Mouse (Mus musculus) heart, embryonic 11.5 days (tissue): ENCODE measurements around the gene Gm4792. TPM values are rescaled to one million over a fixed set of nuclear protein-coding genes. Genes with fewer than 3 reads are reported as not detected.

Source experiments
- ATAC-seq: fragments of 200-750 bp; cut with Nextera tagmentation; replicated peaks from 2 replicates; pipeline ENCODE4 v1.8.0; 2017; ENCODE audit warnings: moderate library complexity; ENCODE audit not compliant: insufficient number of reproducible peaks, low FRiP score, low TSS enrichment
- H3K27ac ChIP-seq: fragments of 300-500 bp; sonication (generic); 2 replicates; pipeline ENCODE4 v1.5.1; 2014; ENCODE audit warnings: mild to moderate bottlenecking, low read depth, low read length
- H3K27me3 ChIP-seq: fragments of 300-500 bp; sonication (generic); 2 replicates; pipeline ENCODE4 v1.6.1; 2014; ENCODE audit warnings: mild to moderate bottlenecking, low read length, mixed read lengths; ENCODE audit not compliant: control insufficient read depth, insufficient read depth
- H3K36me3 ChIP-seq: fragments of 300-500 bp; sonication (generic); 2 replicates; pipeline ENCODE4 v1.6.1; 2014; ENCODE audit warnings: mild to moderate bottlenecking, low read length, moderate library complexity, mixed read lengths; ENCODE audit not compliant: control insufficient read depth, insufficient read depth
- H3K4me1 ChIP-seq: fragments of 300-500 bp; sonication (generic); 2 replicates; pipeline ENCODE4 v1.6.1; 2014; ENCODE audit warnings: low read length; ENCODE audit not compliant: control insufficient read depth, insufficient read depth
- H3K4me2 ChIP-seq: fragments of 300-500 bp; sonication (generic); 2 replicates; pipeline ENCODE4 v1.6.1; 2014; ENCODE audit warnings: mild to moderate bottlenecking, moderate library complexity
- H3K4me3 ChIP-seq: fragments of 300-500 bp; sonication (generic); 2 replicates; pipeline ENCODE4 v1.5.1; 2014; ENCODE audit warnings: low read depth, low read length
- H3K9ac ChIP-seq: fragments of 300-500 bp; sonication (generic); 2 replicates; pipeline ENCODE4 v1.6.1; 2014; ENCODE audit warnings: mild to moderate bottlenecking, low read depth, low read length, moderate library complexity
- H3K9me3 ChIP-seq: fragments of 300-500 bp; sonication (generic); replicated peaks from 2 replicates; pipeline ENCODE4 v1.6.1; 2016; ENCODE audit warnings: low read length; ENCODE audit not compliant: control insufficient read depth
- WGBS: fragments of 180-500 bp; shearing (Covaris S2); extraction: QIAGEN DNeasy Blood & Tissue Kit; methylation state at CpG from one replicate; pipeline ENCODE4 v1.1.7; 2014; ENCODE audit not compliant: insufficient replicate concordance; 5-methylcytosine and 5-hydroxymethylcytosine counted together
- polyA plus RNA-seq: library from polyadenylated mRNA; unstranded; fragments of >200 nt; fragmentation: Nextera tagmentation; extraction: Ambion mirVana; gene quantifications from 2 replicates; pipeline ENCODE4 v1.2.1, GENCODE M21; 2014

Gene Gm4792
- polyA plus RNA-seq = not detected in 2 replicates

GRCm38 (mm10) chr10:94298471-94298870, at the start of gene Gm4792:
Gm4792 (minus strand) TSS chr10:94298703.
- no peak within 1 kb of the TSS for H3K9ac ChIP-seq
- no peak within 1 kb of the TSS for H3K27ac ChIP-seq
- no peak within 1 kb of the TSS for H3K4me2 ChIP-seq
- no peaks in the 10 kb centered on the region for H3K27me3 ChIP-seq
- H3K4me3 ChIP-seq = no peak within 1 kb of the TSS
- H3K4me1 ChIP-seq = no peaks in the 10 kb centered on the region
- H3K9me3 ChIP-seq = no peaks in the 10 kb centered on the region
- no peak for ATAC-seq
- WGBS = 89% methylated on average over 3 of the region's 3 CpGs
- H3K36me3 ChIP-seq = no peaks in the 10 kb centered on the region

GRCm38 (mm10) chr10:94347959-94348358, 49.5 kb upstream of the Gm4792 start:
- no peaks in the 10 kb centered on the region for H3K36me3 ChIP-seq
- no peaks in the 10 kb centered on the region for H3K9me3 ChIP-seq
- H3K27ac ChIP-seq = no peak overlapping the region
- 0 out of 2 replicates have a peak, but pooled peaks cover 3% of the 10 kb centered on the region for H3K4me1 ChIP-seq
- H3K9ac ChIP-seq = no peak overlapping the region
- no peak for ATAC-seq
- 92% methylated on average over 10 of the region's 10 CpGs for WGBS
- no peak overlapping the region for H3K4me3 ChIP-seq
- H3K4me2 ChIP-seq = no peak overlapping the region
- H3K27me3 ChIP-seq = no peaks in the 10 kb centered on the region

GRCm38 (mm10) chr10:94347296-94347695, 48.8 kb upstream of the Gm4792 start:
- no peak overlapping the region for H3K4me3 ChIP-seq
- 0 out of 2 replicates have a peak, but pooled peaks cover 3% of the 10 kb centered on the region for H3K4me1 ChIP-seq
- no peak overlapping the region for H3K27ac ChIP-seq
- H3K27me3 ChIP-seq = no peaks in the 10 kb centered on the region
- H3K4me2 ChIP-seq = no peak overlapping the region
- H3K9me3 ChIP-seq = no peaks in the 10 kb centered on the region
- WGBS = 64% methylated on average over 10 of the region's 10 CpGs
- no peaks in the 10 kb centered on the region for H3K36me3 ChIP-seq
- no peak overlapping the region for H3K9ac ChIP-seq
- ATAC-seq = no peak

DNA sequence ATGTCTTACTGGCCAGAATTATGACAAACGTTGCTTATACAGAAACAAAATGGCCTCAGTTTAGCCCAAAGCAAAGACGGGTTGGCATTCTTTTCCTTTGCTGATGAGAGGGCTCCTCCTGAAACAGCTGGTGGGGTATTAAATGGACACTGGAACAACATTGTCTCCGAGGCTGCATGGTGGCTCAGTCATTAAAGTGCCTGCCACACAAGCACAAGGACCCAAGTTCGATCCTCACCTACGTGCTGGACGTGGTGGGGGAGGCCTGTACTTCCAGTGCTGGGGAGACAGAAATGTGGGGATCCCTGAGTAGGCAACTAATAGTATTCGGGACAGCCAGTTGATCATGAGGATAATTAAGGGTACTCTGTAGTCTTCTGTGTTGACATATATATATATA, 48.1 kb upstream of the Gm4792 start:
- Histone ChIP-seq H3K4me1 (0 out of 2 replicates have a peak, but pooled peaks cover 3% of the 10 kb centered on the region), H3K27ac (no peak overlapping the region), H3K27me3 (no peaks in the 10 kb centered on the region), H3K9me3 (no peaks in the 10 kb centered on the region), H3K9ac (no peak overlapping the region), H3K36me3 (no peaks in the 10 kb centered on the region), H3K4me3 (no peak overlapping the region), H3K4me2 (no peak overlapping the region)
- no peak for ATAC-seq
- WGBS = 90% methylated on average over 7 of the region's 7 CpGs

DNA sequence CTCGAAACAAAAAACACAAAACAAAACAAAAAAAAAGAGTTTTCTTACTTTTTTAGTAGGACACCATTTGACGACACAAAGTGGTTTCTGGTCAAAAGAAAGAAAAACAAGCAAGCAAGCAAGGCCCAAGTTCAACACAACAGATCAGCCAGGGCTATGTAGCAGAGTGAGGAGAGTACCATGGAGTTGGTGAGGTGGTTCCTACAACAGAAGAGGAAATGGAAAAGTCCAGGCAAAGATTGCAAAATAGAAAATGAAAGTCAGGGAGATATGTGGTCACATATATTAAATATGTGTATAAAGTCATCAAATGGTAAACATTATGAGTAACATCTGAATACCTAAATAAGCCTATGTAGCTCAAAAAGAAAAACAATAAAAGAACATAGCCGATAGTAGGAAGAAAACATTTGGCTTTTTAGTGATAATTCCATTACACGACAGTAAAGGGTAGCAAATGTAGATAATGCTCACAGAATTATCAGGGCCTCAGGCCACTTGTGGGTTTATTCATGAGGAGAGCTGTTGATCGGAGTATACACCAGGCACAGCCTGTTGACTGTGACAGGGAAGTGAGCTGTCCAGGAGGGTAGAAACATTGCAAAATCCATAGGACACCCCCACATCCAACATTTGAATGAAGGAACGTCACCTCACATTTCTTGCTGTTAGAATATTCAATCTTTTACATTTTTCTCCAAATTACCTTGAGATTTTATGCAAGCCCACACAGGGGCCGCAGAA, 47.2 kb upstream of the Gm4792 start:
- 77% methylated on average over 7 of the region's 7 CpGs for WGBS
- H3K27me3 ChIP-seq = no peaks in the 10 kb centered on the region

GRCm38 (mm10) chr10:94344631-94345417, 46.3 kb upstream of the Gm4792 start:
- Histone ChIP-seq H3K4me3 (no peak overlapping the region), H3K4me1 (0 out of 2 replicates have a peak, but pooled peaks cover 3% of the 10 kb centered on the region), H3K27ac (no peak overlapping the region), H3K9ac (0 out of 2 replicates have a peak overlapping the region, but pooled peaks have one; percentile 34), H3K9me3 (no peaks in the 10 kb centered on the region), H3K4me2 (peak overlapping the region; percentile 47), H3K36me3 (no peaks in the 10 kb centered on the region), H3K27me3 (no peaks in the 10 kb centered on the region)
- WGBS = 36% methylated on average over 22 of the region's 22 CpGs
- ATAC-seq = no peak

More for the DNA sequence above, 47.2 kb upstream of the Gm4792 start:
- H3K36me3 ChIP-seq = no peaks in the 10 kb centered on the region
- ATAC-seq = no peak
- H3K27ac ChIP-seq = no peak overlapping the region
- 0 out of 2 replicates have a peak, but pooled peaks cover 3% of the 10 kb centered on the region for H3K4me1 ChIP-seq
- H3K4me3 ChIP-seq = no peak overlapping the region
- no peaks in the 10 kb centered on the region for H3K9me3 ChIP-seq
- H3K9ac ChIP-seq = no peak overlapping the region
- H3K4me2 ChIP-seq = no peak overlapping the region

GRCm38 (mm10) chr10:94343581-94343980, 45.1 kb upstream of the Gm4792 start:
- Histone ChIP-seq H3K27me3 (no peaks in the 10 kb centered on the region), H3K36me3 (no peaks in the 10 kb centered on the region), H3K4me2 (no peak overlapping the region), H3K4me1 (0 out of 2 replicates have a peak, but pooled peaks cover 3% of the 10 kb centered on the region), H3K27ac (no peak overlapping the region), H3K9ac (no peak overlapping the region), H3K4me3 (no peak overlapping the region), H3K9me3 (no peaks in the 10 kb centered on the region)
- no peak for ATAC-seq
- WGBS = 82% methylated on average over 7 of the region's 7 CpGs

DNA sequence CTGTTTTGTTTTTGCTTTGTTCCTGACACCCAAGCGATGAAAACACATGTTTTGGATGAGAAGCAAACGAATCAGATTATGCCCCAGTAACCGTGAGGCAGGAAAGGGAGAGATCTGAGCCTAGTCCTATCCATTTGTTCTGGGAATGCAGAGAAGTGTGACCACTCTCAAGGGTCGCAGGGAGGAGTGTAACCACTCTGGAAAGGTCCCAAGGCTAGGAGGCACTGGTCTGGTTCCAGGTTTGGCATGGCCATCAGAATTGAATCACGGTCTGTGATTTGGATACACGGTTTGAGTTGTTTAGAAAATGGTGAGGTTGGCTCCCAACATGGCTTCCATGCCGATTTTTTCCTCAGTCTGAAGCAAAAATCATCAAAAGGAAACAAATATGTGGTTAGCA, 43.8 kb upstream of the Gm4792 start:
- Histone ChIP-seq H3K4me2 (no peak overlapping the region), H3K4me1 (0 out of 2 replicates have a peak, but pooled peaks cover 3% of the 10 kb centered on the region), H3K27ac (no peak overlapping the region), H3K9me3 (no peaks in the 10 kb centered on the region), H3K27me3 (no peaks in the 10 kb centered on the region), H3K4me3 (no peak overlapping the region), H3K36me3 (no peaks in the 10 kb centered on the region), H3K9ac (no peak overlapping the region)
- WGBS = 62% methylated on average over 7 of the region's 7 CpGs
- ATAC-seq = no peak
